Mouse (Mus musculus) hindbrain, postnatal 0 days (tissue): Measurements from ENCODE around the gene Utp14a. TPM values are rescaled to one million over a fixed set of nuclear protein-coding genes. Genes with fewer than 3 reads are reported as not detected.

Experiments
- ATAC-seq: fragments of 200-750 bp; cut with Nextera tagmentation; 2 replicates; pipeline ENCODE4 v1.8.0; 2017; ENCODE audit warnings: mild to moderate bottlenecking, moderate TSS enrichment, moderate library complexity
- DNase-seq: peaks from one replicate; pipeline ENCODE4 v3.0.0-alpha.2; 2015; ENCODE audit warnings: low spot score
- H3K27ac ChIP-seq: fragments of 300-500 bp; sonication (generic); 2 replicates; pipeline ENCODE4 v1.5.1; 2014; ENCODE audit warnings: mild to moderate bottlenecking
- H3K27me3 ChIP-seq: fragments of 300-500 bp; sonication (generic); 2 replicates; pipeline ENCODE4 v1.6.1; 2014; ENCODE audit warnings: low read length, mixed read lengths; ENCODE audit not compliant: insufficient read depth
- H3K36me3 ChIP-seq: fragments of 300-500 bp; sonication (generic); 2 replicates; pipeline ENCODE4 v1.6.1; 2014; ENCODE audit warnings: low read length, mixed read lengths; ENCODE audit not compliant: insufficient read depth
- H3K4me1 ChIP-seq: fragments of 300-500 bp; sonication (generic); 2 replicates; pipeline ENCODE4 v1.6.1; 2014; ENCODE audit warnings: antibody characterized with exemption, low read length, mixed read lengths; ENCODE audit not compliant: insufficient read depth
- H3K4me2 ChIP-seq: fragments of 300-500 bp; sonication (generic); 2 replicates; pipeline ENCODE4 v1.6.1; 2014; ENCODE audit warnings: low read depth, mild to moderate bottlenecking, low read length, moderate library complexity, mixed read lengths
- H3K4me3 ChIP-seq: fragments of 300-500 bp; sonication (generic); 2 replicates; pipeline ENCODE4 v1.5.1; 2014; ENCODE audit warnings: low read length
- H3K9ac ChIP-seq: fragments of 300-500 bp; sonication (generic); replicated peaks from 2 replicates; pipeline ENCODE4 v1.6.1; 2014; ENCODE audit warnings: mild to moderate bottlenecking, low read length, moderate library complexity, mixed read lengths
- H3K9me3 ChIP-seq: fragments of 300-500 bp; sonication (generic); 2 replicates; pipeline ENCODE4 v1.6.1; 2016; ENCODE audit warnings: low read length, mixed read lengths
- CTCF ChIP-seq: IDR thresholded peaks from 2 replicates; pipeline ENCODE4 v1.5.1; 2016; ENCODE audit warnings: antibody characterized with exemption, control low read depth, low read depth
- WGBS: fragments of 180-500 bp; shearing (Covaris S2); extraction: QIAGEN DNeasy Blood & Tissue Kit; methylation state at CpG from one replicate; pipeline ENCODE4 v1.1.7; 2014; 5-methylcytosine and 5-hydroxymethylcytosine counted together
- polyA plus RNA-seq: library from polyadenylated mRNA; unstranded; fragments of >200 nt; fragmentation: Nextera tagmentation; extraction: Ambion mirVana; gene quantifications from 2 replicates; pipeline ENCODE4 v1.2.1, GENCODE M21; 2015
- total RNA-seq: library from RNA; depleted of rRNA; stranded (reverse); fragments of >200 nt; gene quantifications from 2 replicates; pipeline ENCODE4 v1.2.3, GENCODE M21; 2014

Gene Utp14a
- total and polyA plus RNA-seq, 2 experiments from 2014 or later = 2.8 to 12.7 TPM

GRCm38 (mm10) chrX:48284386-48285005, 27.8 kb downstream of the Utp14a start:
- WGBS = 25% methylated on average over 36 of the region's 37 CpGs
- Histone ChIP-seq H3K27me3 (no peaks in the 10 kb centered on the region), H3K4me3 (peak overlapping the region; percentile 48), H3K9me3 (no peaks in the 10 kb centered on the region), H3K9ac (peak overlapping the region; percentile 54), H3K4me1 (no peaks in the 10 kb centered on the region), H3K36me3 (0 out of 2 replicates have a peak, but pooled peaks cover 4% of the 10 kb centered on the region), H3K4me2 (peak overlapping the region; percentile 64), H3K27ac (peak overlapping the region; percentile 78)
- DNase-seq (peak; percentile 85), ATAC-seq (peak; percentile 87)
- no peak for TF ChIP-seq CTCF

GRCm38 (mm10) chrX:48285006-48285650, 28.5 kb downstream of the Utp14a start:
- Histone ChIP-seq H3K4me2 (peak overlapping the region; percentile 64), H3K9ac (peak overlapping the region; percentile 54), H3K36me3 (0 out of 2 replicates have a peak, but pooled peaks cover 4% of the 10 kb centered on the region), H3K27me3 (no peaks in the 10 kb centered on the region), H3K4me3 (peak overlapping the region; percentile 48), H3K27ac (peak overlapping the region; percentile 78), H3K4me1 (no peaks in the 10 kb centered on the region), H3K9me3 (no peaks in the 10 kb centered on the region)
- 28% methylated on average over 27 of the region's 42 CpGs for WGBS
- TF ChIP-seq CTCF = no peak
- ATAC-seq (peak; percentile 89), DNase-seq (peak; percentile 83)

- no peak for DNase-seq
- Histone ChIP-seq H3K27ac (peak overlapping the region; percentile 58; the same call in 1 of the 2 replicates), H3K4me1 (no peaks in the 10 kb centered on the region), H3K4me2 (peak overlapping the region; percentile 64), H3K27me3 (no peaks in the 10 kb centered on the region), H3K4me3 (peak overlapping the region; percentile 48), H3K36me3 (0 out of 2 replicates have a peak, but pooled peaks cover 4% of the 10 kb centered on the region), H3K9ac (peak overlapping the region; percentile 30; the same call in 1 of the 2 replicates), H3K9me3 (no peaks in the 10 kb centered on the region)
- WGBS = 22% methylated on average over 24 of the region's 34 CpGs
- ATAC-seq = peak; percentile 63
- TF ChIP-seq CTCF = no peak
Observed at GRCm38 (mm10) chrX:48285651-48286021, 29.0 kb downstream of the Utp14a start.

GRCm38 (mm10) chrX:48286488-48286887, 29.8 kb downstream of the Utp14a start:
- 0 out of 2 replicates have a peak, but pooled peaks cover 4% of the 10 kb centered on the region for H3K36me3 ChIP-seq
- no peak overlapping the region for H3K9ac ChIP-seq
- no peaks in the 10 kb centered on the region for H3K9me3 ChIP-seq
- WGBS = 36% methylated on average over 6 of the region's 6 CpGs
- H3K4me2 ChIP-seq = no peak overlapping the region
- no peak for TF ChIP-seq CTCF
- no peaks in the 10 kb centered on the region for H3K4me1 ChIP-seq
- no peak overlapping the region for H3K27ac ChIP-seq
- H3K27me3 ChIP-seq = no peaks in the 10 kb centered on the region
- ATAC-seq (no peak), DNase-seq (no peak)
- no peak overlapping the region for H3K4me3 ChIP-seq

- no peak overlapping the region for H3K4me3 ChIP-seq
- DNase-seq (no peak), ATAC-seq (no peak)
- WGBS = 76% methylated on average over 4 of the region's 4 CpGs
- TF ChIP-seq CTCF = no peak
- H3K4me1 ChIP-seq = no peaks in the 10 kb centered on the region
- no peaks in the 10 kb centered on the region for H3K36me3 ChIP-seq
- H3K27me3 ChIP-seq = no peaks in the 10 kb centered on the region
- H3K27ac ChIP-seq = no peak overlapping the region
- no peaks in the 10 kb centered on the region for H3K9me3 ChIP-seq
- H3K4me2 ChIP-seq = no peak overlapping the region
- no peak overlapping the region for H3K9ac ChIP-seq
Observed at GRCm38 (mm10) chrX:48288008-48288407, 31.3 kb downstream of the Utp14a start.

GRCm38 (mm10) chrX:48291413-48291812, 34.8 kb downstream of the Utp14a start:
- H3K4me2 ChIP-seq = no peak overlapping the region
- no peak overlapping the region for H3K9ac ChIP-seq
- no peak for DNase-seq
- no peak overlapping the region for H3K4me3 ChIP-seq
- TF ChIP-seq CTCF = no peak
- H3K27me3 ChIP-seq = no peaks in the 10 kb centered on the region
- H3K27ac ChIP-seq = no peak overlapping the region
- H3K36me3 ChIP-seq = no peaks in the 10 kb centered on the region
- no peaks in the 10 kb centered on the region for H3K9me3 ChIP-seq
- no peak for ATAC-seq
- 40% methylated on average over 3 of the region's 3 CpGs for WGBS
- no peaks in the 10 kb centered on the region for H3K4me1 ChIP-seq

- no peak overlapping the region for H3K4me2 ChIP-seq
- H3K27me3 ChIP-seq = no peaks in the 10 kb centered on the region
- ATAC-seq (no peak), DNase-seq (no peak)
- no peak overlapping the region for H3K27ac ChIP-seq
- TF ChIP-seq CTCF = no peak
- no peak overlapping the region for H3K9ac ChIP-seq
- 82% methylated on average over 4 of the region's 4 CpGs for WGBS
- H3K4me1 ChIP-seq = no peaks in the 10 kb centered on the region
- no peak overlapping the region for H3K4me3 ChIP-seq
- no peaks in the 10 kb centered on the region for H3K36me3 ChIP-seq
- H3K9me3 ChIP-seq = no peaks in the 10 kb centered on the region
Observed at GRCm38 (mm10) chrX:48305356-48305755, 48.7 kb downstream of the Utp14a start.
